Mouse (Mus musculus) cortical plate, adult 2 months (tissue): ENCODE results near the gene Mphosph8.

Experiments used
- CTCF ChIP-seq: fragments of 200-500 bp; IDR thresholded peaks from 2 replicates; pipeline ENCODE4 v1.5.1; 2011; ENCODE audit warnings: mild to moderate bottlenecking, control low read depth, low read length; ENCODE audit not compliant: insufficient read depth; ENCODE audit errors: extremely low read depth
- POLR2A ChIP-seq: fragments of 200-500 bp; IDR thresholded peaks from 2 replicates; pipeline ENCODE4 v1.6.1; 2011; ENCODE audit warnings: mild to moderate bottlenecking, low read length, control low read depth; ENCODE audit not compliant: insufficient read depth; ENCODE audit errors: extremely low read depth

GRCm38 (mm10) chr14:56665651-56666050 lies 2.4 kb upstream of the Mphosph8 start:
- TF ChIP-seq POLR2A (no peak), CTCF (no peak)
